25 mouse cellular contexts compared by ENCODE assay signal in genomic region chr6:108534139-108534538, GRCm38 (mm10).
A peak's percentile ranks its signal among the peaks of the same experiment; 100 is the strongest.
DNase-seq lines count a peak whose midpoint lies in the region; ATAC-seq and TF ChIP-seq lines count a peak whose summit lies in the region.
"Had no signal": no experiment of that assay in that cellular context is flagged by ENCODE, and none has a peak within 500 bp of the region (broad histone marks: within the 10 kb centered on the region; RNA-seq: fewer than 3 reads in every experiment).

No protein-coding gene starts in this region.

- TF ChIP-seq CTCF in intestine, postnatal 0 days (IDR thresholded peaks at IDR 0.05; ENCODE audit: low read depth): no peak
- TF ChIP-seq CTCF in forebrain, postnatal 0 days (IDR thresholded peaks at IDR 0.05; ENCODE audit: low read depth): no peak

- H3K27me3 ChIP-seq in kidney, embryonic 15.5 days: no peaks in the 10 kb centered on the region
- H3K27me3 ChIP-seq in midbrain, embryonic 11.5 days (ENCODE audit: control insufficient read depth, insufficient read depth, low read length): no peaks in the 10 kb centered on the region
- H3K27me3 ChIP-seq in midbrain, embryonic 14.5 days (ENCODE audit: control insufficient read depth, insufficient read depth, low read length): no peaks in the 10 kb centered on the region
- H3K27me3 ChIP-seq in intestine, postnatal 0 days (replicated peaks; ENCODE audit: control insufficient read depth, insufficient read depth, low read length): no peaks in the 10 kb centered on the region
- H3K27me3 ChIP-seq in forebrain, postnatal 0 days (ENCODE audit: insufficient read depth, low read length): no peaks in the 10 kb centered on the region
- H3K27me3 ChIP-seq: heart, embryonic 12.5 days; limb, embryonic 12.5 days; liver, embryonic 13.5 days; midbrain, embryonic 15.5 days; neural tube, embryonic 12.5 days had no signal

- no peak for DNase-seq in kidney, adult 11 months
- peak; percentile 31 for DNase-seq in midbrain, embryonic 11.5 days (ENCODE audit: low spot score, missing footprints)
- DNase-seq in midbrain, embryonic 14.5 days: no peak
- no peak for DNase-seq in forebrain, postnatal 0 days
- DNase-seq in Muller cell, postnatal 12 days (ENCODE audit: inconsistent ontology term): no peak
- DNase-seq: cerebellum, adult 18-20 months; cerebellum, postnatal 10 days; heart, postnatal 10 days; liver, embryonic 13.5 days; lung, adult 2 months; lung, postnatal 10 days; right cerebral cortex, adult 18-20 months; thymus, adult 2 months; thymus, postnatal 4 days had no signal

- no peak overlapping the region for H3K9ac ChIP-seq in kidney, embryonic 15.5 days
- no peak overlapping the region for H3K9ac ChIP-seq in midbrain, embryonic 11.5 days (ENCODE audit: low read length)
- no peak overlapping the region for H3K9ac ChIP-seq in midbrain, embryonic 14.5 days (replicated peaks; ENCODE audit: low read length)
- no peak overlapping the region for H3K9ac ChIP-seq in intestine, postnatal 0 days (ENCODE audit: low read depth, low read length)
- no peak overlapping the region for H3K9ac ChIP-seq in forebrain, postnatal 0 days
- H3K9ac ChIP-seq: heart, embryonic 12.5 days; hindbrain, embryonic 14.5 days; limb, embryonic 12.5 days; liver, embryonic 13.5 days; midbrain, embryonic 15.5 days; neural tube, embryonic 12.5 days had no signal

- no peak for ATAC-seq in kidney, embryonic 15.5 days (replicated peaks; ENCODE audit: low FRiP score)
- no peak for ATAC-seq in midbrain, embryonic 11.5 days (ENCODE audit: low FRiP score)
- ATAC-seq in midbrain, embryonic 14.5 days (ENCODE audit: low FRiP score, low TSS enrichment): no peak
- ATAC-seq in intestine, postnatal 0 days: no peak
- no peak for ATAC-seq in forebrain, postnatal 0 days
- ATAC-seq: inflammation-experienced regulatory T-cells, adult 6 months; midbrain, embryonic 15.5 days had no signal

- H3K4me1 ChIP-seq in kidney, embryonic 15.5 days: peaks cover 58% of the 10 kb centered on the region
- H3K4me1 ChIP-seq in midbrain, embryonic 11.5 days (ENCODE audit: control insufficient read depth, insufficient read depth, low read length): peaks cover 7% of the 10 kb centered on the region
- peaks cover 13% of the 10 kb centered on the region for H3K4me1 ChIP-seq in midbrain, embryonic 14.5 days (ENCODE audit: control insufficient read depth, insufficient read depth, low read length)
- H3K4me1 ChIP-seq in intestine, postnatal 0 days (replicated peaks; ENCODE audit: control insufficient read depth, insufficient read depth, low read length): peaks cover 12% of the 10 kb centered on the region; the same call in 1 of the 2 replicates
- H3K4me1 ChIP-seq in forebrain, postnatal 0 days (ENCODE audit: insufficient read depth): no peaks in the 10 kb centered on the region

- H3K4me2 ChIP-seq in kidney, embryonic 15.5 days: no peak overlapping the region
- H3K4me2 ChIP-seq in midbrain, embryonic 11.5 days: no peak overlapping the region
- no peak overlapping the region for H3K4me2 ChIP-seq in midbrain, embryonic 14.5 days (ENCODE audit: low read length)
- H3K4me2 ChIP-seq in intestine, postnatal 0 days (replicated peaks; ENCODE audit: low read depth): no peak overlapping the region
- H3K4me2 ChIP-seq in forebrain, postnatal 0 days (ENCODE audit: low read depth): no peak overlapping the region
- H3K4me2 ChIP-seq: heart, embryonic 12.5 days; hindbrain, embryonic 14.5 days; limb, embryonic 12.5 days; liver, embryonic 13.5 days; midbrain, embryonic 15.5 days; neural tube, embryonic 12.5 days had no signal

- peak overlapping the region; percentile 52; the same call in 1 of the 2 replicates for H3K27ac ChIP-seq in kidney, embryonic 15.5 days
- H3K27ac ChIP-seq in midbrain, embryonic 11.5 days (ENCODE audit: low read depth, low read length): no peak overlapping the region
- H3K27ac ChIP-seq in midbrain, embryonic 14.5 days (replicated peaks; ENCODE audit: low read depth, low read length): no peak overlapping the region
- peak overlapping the region; percentile 79 for H3K27ac ChIP-seq in intestine, postnatal 0 days (ENCODE audit: low read depth, low read length)
- H3K27ac ChIP-seq in forebrain, postnatal 0 days (ENCODE audit: low read depth, low read length): no peak overlapping the region
- H3K27ac ChIP-seq: hindbrain, embryonic 14.5 days; left cerebral cortex, adult 2 months; limb, embryonic 12.5 days; liver, embryonic 13.5 days; macrophage; midbrain, embryonic 15.5 days; neural tube, embryonic 12.5 days had no signal

- H3K9me3 ChIP-seq in kidney, embryonic 15.5 days (replicated peaks): no peaks in the 10 kb centered on the region
- H3K9me3 ChIP-seq in midbrain, embryonic 11.5 days (ENCODE audit: control insufficient read depth, low read length): no peaks in the 10 kb centered on the region
- no peaks in the 10 kb centered on the region for H3K9me3 ChIP-seq in midbrain, embryonic 14.5 days (ENCODE audit: control insufficient read depth, low read length)
- no peaks in the 10 kb centered on the region for H3K9me3 ChIP-seq in intestine, postnatal 0 days (ENCODE audit: control insufficient read depth)
- no peaks in the 10 kb centered on the region for H3K9me3 ChIP-seq in forebrain, postnatal 0 days (ENCODE audit: low read length)
- H3K9me3 ChIP-seq: heart, embryonic 12.5 days; limb, embryonic 12.5 days; liver, embryonic 13.5 days; midbrain, embryonic 15.5 days; neural tube, embryonic 12.5 days had no signal

- 56% methylated on average over 5 of the region's 5 CpGs for WGBS in kidney, embryonic 15.5 days
- 87% methylated on average over 5 of the region's 5 CpGs for WGBS in midbrain, embryonic 11.5 days
- 85% methylated on average over 5 of the region's 5 CpGs for WGBS in midbrain, embryonic 14.5 days
- WGBS in intestine, postnatal 0 days: 60% methylated on average over 5 of the region's 5 CpGs
- 91% methylated on average over 5 of the region's 5 CpGs for WGBS in forebrain, postnatal 0 days

- 0 out of 2 replicates have a peak, but pooled peaks cover 5% of the 10 kb centered on the region for H3K36me3 ChIP-seq in kidney, embryonic 15.5 days
- H3K36me3 ChIP-seq in midbrain, embryonic 11.5 days (ENCODE audit: control insufficient read depth, insufficient read depth, low read length): no peaks in the 10 kb centered on the region
- H3K36me3 ChIP-seq in midbrain, embryonic 14.5 days (ENCODE audit: control insufficient read depth, insufficient read depth, low read length): no peaks in the 10 kb centered on the region
- no peaks in the 10 kb centered on the region; the same call in 1 of the 2 replicates for H3K36me3 ChIP-seq in intestine, postnatal 0 days (ENCODE audit: control insufficient read depth, insufficient read depth)
- H3K36me3 ChIP-seq in forebrain, postnatal 0 days (ENCODE audit: insufficient read depth): no peaks in the 10 kb centered on the region
- H3K36me3 ChIP-seq: heart, embryonic 12.5 days; limb, embryonic 12.5 days; liver, embryonic 13.5 days; midbrain, embryonic 15.5 days; neural tube, embryonic 12.5 days had no signal

- H3K4me3 ChIP-seq in kidney, embryonic 15.5 days (replicated peaks): no peak overlapping the region
- H3K4me3 ChIP-seq in midbrain, embryonic 11.5 days (ENCODE audit: low read depth, low read length): no peak overlapping the region
- no peak overlapping the region for H3K4me3 ChIP-seq in midbrain, embryonic 14.5 days (replicated peaks; ENCODE audit: low read depth, low read length)
- H3K4me3 ChIP-seq in intestine, postnatal 0 days (ENCODE audit: low read depth, low read length): no peak overlapping the region
- H3K4me3 ChIP-seq in forebrain, postnatal 0 days (ENCODE audit: low read depth, low read length): no peak overlapping the region
- H3K4me3 ChIP-seq: erythroblast, embryonic 14.5 days; heart, embryonic 12.5 days; left cerebral cortex, adult 2 months; limb, embryonic 12.5 days; liver, embryonic 13.5 days; midbrain, embryonic 15.5 days; neural tube, embryonic 12.5 days had no signal

Comparison
In these comparisons a context has a peak if more than half of its experiments do, and no peak if none do; other contexts are left out.
1. H3K27ac ChIP-seq: peak in kidney, embryonic 15.5 days (single experiment) and intestine, postnatal 0 days (single experiment); none in midbrain, embryonic 11.5 days (single experiment), midbrain, embryonic 14.5 days (single experiment) and forebrain, postnatal 0 days (single experiment).